Mouse (Mus musculus): ENCODE data around the gene Morn3. TPM values are rescaled to one million over a fixed set of nuclear protein-coding genes. Genes with fewer than 3 reads are reported as not detected.

The Morn3 gene
- not detected in 2 replicates for polyA plus RNA-seq (2012; rRNA removed)

DNA sequence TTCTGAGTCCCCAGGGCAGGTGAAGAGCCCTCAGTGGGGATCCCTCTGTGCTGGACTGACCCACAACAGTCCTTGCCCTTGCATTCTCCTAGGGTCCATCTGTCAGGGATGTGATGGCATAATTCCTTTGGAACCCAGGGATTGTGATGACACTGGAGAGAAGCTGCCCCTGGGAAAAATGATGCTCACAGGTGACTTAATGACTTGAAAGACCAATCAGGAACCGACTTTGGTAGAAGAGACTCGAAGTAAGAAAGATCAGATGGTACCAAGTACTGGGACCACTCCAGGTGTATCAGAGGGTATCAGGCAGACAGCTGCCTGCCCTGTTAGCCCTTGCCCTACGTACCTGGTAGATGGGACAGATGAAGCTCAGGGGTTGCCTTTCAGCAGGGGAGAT lies at the start of gene Morn3:
Morn3 (minus strand) TSS at position 101 of the 400 bp plus-strand sequence.
- Histone ChIP-seq H3K4me3 (ENCODE audit: low read depth, low read length) (no peak within 1 kb of the TSS), H3K36me3 (ENCODE audit: control insufficient read depth, insufficient read depth, low read length) (no peaks in the 10 kb centered on the region), H3K4me1 (ENCODE audit: control insufficient read depth, insufficient read depth, insufficient read length, low read length) (no peaks in the 10 kb centered on the region; the same call in 1 of the 2 replicates), H3K27me3 (ENCODE audit: control insufficient read depth, insufficient read depth, low read length) (no peaks in the 10 kb centered on the region), H3K27ac (ENCODE audit: insufficient read depth, low read depth, low read length) (no peak within 1 kb of the TSS)
- TF ChIP-seq CTCF (IDR thresholded peaks at IDR 0.05; ENCODE audit: extremely low read depth, insufficient read length, insufficient replicate concordance, low read depth, low read length) (no peak), POLR2A (IDR thresholded peaks at IDR 0.05; ENCODE audit: low read depth, low read length) (no peak)
- 72% methylated on average over 3 of the region's 3 CpGs for WGBS

GRCm38 (mm10) chr5:123096299-123096698 lies 49.5 kb upstream of the Morn3 start:
- TF ChIP-seq CTCF (IDR thresholded peaks at IDR 0.05; ENCODE audit: extremely low read depth, insufficient read length, insufficient replicate concordance, low read depth, low read length): no peak
- no peak for TF ChIP-seq POLR2A (IDR thresholded peaks at IDR 0.05; ENCODE audit: low read depth, low read length)
- Histone ChIP-seq H3K4me1 (ENCODE audit: control insufficient read depth, insufficient read depth, insufficient read length, low read length) (no peaks in the 10 kb centered on the region), H3K27ac (ENCODE audit: insufficient read depth, low read depth, low read length) (no peak overlapping the region), H3K4me3 (ENCODE audit: low read depth, low read length) (no peak overlapping the region), H3K36me3 (ENCODE audit: control insufficient read depth, insufficient read depth, low read length) (no peaks in the 10 kb centered on the region), H3K27me3 (ENCODE audit: control insufficient read depth, insufficient read depth, low read length) (no peaks in the 10 kb centered on the region)
- WGBS: 88% methylated on average over 8 of the region's 8 CpGs

DNA sequence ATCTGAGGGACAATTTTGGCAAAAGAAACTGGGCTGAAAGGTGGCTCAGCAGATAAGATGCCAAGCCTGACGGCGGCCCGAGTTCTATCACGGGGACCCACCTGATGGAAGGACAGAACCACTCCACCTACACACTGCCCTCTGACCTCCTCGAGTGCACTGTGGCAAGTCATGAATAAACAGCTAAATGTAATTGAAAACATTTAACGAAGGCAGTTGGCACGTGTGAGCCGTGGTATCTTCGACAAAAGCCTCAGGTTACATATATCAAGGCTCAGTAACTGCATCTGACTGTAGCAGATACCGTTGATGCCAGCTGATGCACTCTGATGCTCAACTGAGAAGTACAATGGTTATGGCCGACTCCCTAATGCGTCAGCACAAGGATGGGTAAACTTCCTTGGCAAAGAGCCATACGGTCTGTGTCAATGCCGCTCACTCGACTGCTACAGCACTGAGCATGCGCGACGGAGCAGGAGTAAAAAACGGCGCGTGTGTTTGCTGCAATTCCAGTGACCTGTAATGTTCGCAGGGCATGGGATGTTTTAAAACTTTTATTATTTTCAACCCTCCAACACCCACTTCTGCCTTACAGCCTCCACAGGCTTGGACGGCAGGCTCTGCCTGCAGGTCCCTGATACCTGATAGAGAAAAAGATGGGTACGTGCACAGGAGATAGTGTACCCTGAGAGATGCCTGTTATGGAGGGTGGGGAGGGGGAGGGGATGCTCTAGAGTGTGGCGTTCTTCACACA lies 47.6 kb upstream of the Morn3 start:
- no peaks in the 10 kb centered on the region for H3K36me3 ChIP-seq (ENCODE audit: control insufficient read depth, insufficient read depth, low read length)
- H3K27ac ChIP-seq (ENCODE audit: insufficient read depth, low read depth, low read length): no peak overlapping the region
- H3K27me3 ChIP-seq (ENCODE audit: control insufficient read depth, insufficient read depth, low read length): no peaks in the 10 kb centered on the region
- TF ChIP-seq CTCF (IDR thresholded peaks at IDR 0.05; ENCODE audit: extremely low read depth, insufficient read length, insufficient replicate concordance, low read depth, low read length): no peak
- TF ChIP-seq POLR2A (IDR thresholded peaks at IDR 0.05; ENCODE audit: low read depth, low read length): no peak
- H3K4me1 ChIP-seq (ENCODE audit: control insufficient read depth, insufficient read depth, insufficient read length, low read length): no peaks in the 10 kb centered on the region
- 77% methylated on average over 25 of the region's 25 CpGs for WGBS
- no peak overlapping the region for H3K4me3 ChIP-seq (ENCODE audit: low read depth, low read length)

DNA sequence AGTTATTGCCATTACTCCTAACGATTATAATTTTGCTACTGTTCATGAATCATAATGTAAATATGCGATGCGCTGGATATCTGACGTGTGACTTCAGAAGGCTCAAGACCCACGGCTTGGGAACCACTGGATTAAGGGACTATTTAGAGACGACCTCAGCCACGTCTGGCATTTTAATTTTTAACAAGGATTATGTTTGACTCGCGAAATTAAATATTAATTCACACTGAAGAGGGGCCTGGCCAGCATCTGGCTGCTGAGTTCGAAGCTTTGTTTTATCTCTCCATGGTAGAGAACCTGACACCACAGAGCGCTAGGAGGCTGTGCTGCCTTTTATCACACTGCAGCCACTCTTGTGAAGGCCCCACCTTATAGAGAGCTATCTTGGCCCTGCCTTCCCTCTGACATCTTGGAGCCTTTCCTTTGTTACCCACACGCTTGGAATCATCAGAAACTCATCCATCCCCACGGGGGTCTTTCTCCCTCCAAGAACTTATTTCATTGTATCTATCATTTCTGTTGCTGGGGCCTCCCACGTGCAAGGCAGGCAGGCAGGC lies 46.3 kb upstream of the Morn3 start:
- Histone ChIP-seq H3K27ac (ENCODE audit: insufficient read depth, low read depth, low read length) (no peak overlapping the region), H3K4me3 (ENCODE audit: low read depth, low read length) (no peak overlapping the region), H3K27me3 (ENCODE audit: control insufficient read depth, insufficient read depth, low read length) (no peaks in the 10 kb centered on the region), H3K36me3 (ENCODE audit: control insufficient read depth, insufficient read depth, low read length) (no peaks in the 10 kb centered on the region), H3K4me1 (ENCODE audit: control insufficient read depth, insufficient read depth, insufficient read length, low read length) (no peaks in the 10 kb centered on the region)
- TF ChIP-seq POLR2A (IDR thresholded peaks at IDR 0.05; ENCODE audit: low read depth, low read length) (no peak), CTCF (IDR thresholded peaks at IDR 0.05; ENCODE audit: extremely low read depth, insufficient read length, insufficient replicate concordance, low read depth, low read length) (no peak)
- 73% methylated on average over 14 of the region's 14 CpGs for WGBS

- TF ChIP-seq CTCF (IDR thresholded peaks at IDR 0.05; ENCODE audit: extremely low read depth, insufficient read length, insufficient replicate concordance, low read depth, low read length) (no peak), POLR2A (IDR thresholded peaks at IDR 0.05; ENCODE audit: low read depth, low read length) (no peak)
- 65% methylated on average over 10 of the region's 10 CpGs for WGBS
- Histone ChIP-seq H3K27me3 (ENCODE audit: control insufficient read depth, insufficient read depth, low read length) (no peaks in the 10 kb centered on the region), H3K36me3 (ENCODE audit: control insufficient read depth, insufficient read depth, low read length) (no peaks in the 10 kb centered on the region), H3K4me1 (ENCODE audit: control insufficient read depth, insufficient read depth, insufficient read length, low read length) (no peaks in the 10 kb centered on the region), H3K4me3 (ENCODE audit: low read depth, low read length) (no peak overlapping the region), H3K27ac (ENCODE audit: insufficient read depth, low read depth, low read length) (no peak overlapping the region)
These were observed 43.9 kb upstream of the Morn3 start for GRCm38 (mm10) chr5:123090560-123091306.

DNA sequence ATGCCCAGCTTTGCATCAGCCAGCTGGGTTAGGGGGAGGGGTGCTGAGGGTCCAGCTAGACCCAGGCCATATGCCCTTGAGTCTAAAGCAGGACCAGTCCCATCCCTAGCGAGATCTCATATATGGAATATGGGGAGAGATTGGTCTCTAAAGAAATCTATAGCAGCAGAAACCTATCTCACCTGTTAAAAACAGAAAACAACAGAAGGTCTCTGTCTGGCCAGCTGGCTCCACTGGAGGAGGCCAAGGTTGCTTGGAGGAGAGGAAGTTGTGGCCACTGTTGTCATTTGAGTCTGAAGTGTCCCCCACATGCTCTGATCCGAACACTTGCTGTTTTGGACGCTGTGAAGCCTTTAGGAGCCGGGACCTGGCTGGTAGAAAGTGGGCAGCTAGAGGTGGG lies 42.0 kb upstream of the Morn3 start:
- TF ChIP-seq POLR2A (IDR thresholded peaks at IDR 0.05; ENCODE audit: low read depth, low read length) (no peak), CTCF (IDR thresholded peaks at IDR 0.05; ENCODE audit: extremely low read depth, insufficient read length, insufficient replicate concordance, low read depth, low read length) (no peak)
- Histone ChIP-seq H3K27me3 (ENCODE audit: control insufficient read depth, insufficient read depth, low read length) (no peaks in the 10 kb centered on the region), H3K27ac (ENCODE audit: insufficient read depth, low read depth, low read length) (no peak overlapping the region), H3K4me3 (ENCODE audit: low read depth, low read length) (no peak overlapping the region), H3K4me1 (ENCODE audit: control insufficient read depth, insufficient read depth, insufficient read length, low read length) (no peaks in the 10 kb centered on the region), H3K36me3 (ENCODE audit: control insufficient read depth, insufficient read depth, low read length) (no peaks in the 10 kb centered on the region)
- WGBS: 90% methylated on average over 4 of the region's 4 CpGs

GRCm38 (mm10) chr5:123086501-123086900 lies 39.7 kb upstream of the Morn3 start:
- Histone ChIP-seq H3K27me3 (ENCODE audit: control insufficient read depth, insufficient read depth, low read length) (no peaks in the 10 kb centered on the region), H3K4me3 (ENCODE audit: low read depth, low read length) (no peak overlapping the region), H3K36me3 (ENCODE audit: control insufficient read depth, insufficient read depth, low read length) (no peaks in the 10 kb centered on the region), H3K4me1 (ENCODE audit: control insufficient read depth, insufficient read depth, insufficient read length, low read length) (no peaks in the 10 kb centered on the region), H3K27ac (ENCODE audit: insufficient read depth, low read depth, low read length) (no peak overlapping the region)
- TF ChIP-seq CTCF (IDR thresholded peaks at IDR 0.05; ENCODE audit: extremely low read depth, insufficient read length, insufficient replicate concordance, low read depth, low read length) (no peak), POLR2A (IDR thresholded peaks at IDR 0.05; ENCODE audit: low read depth, low read length) (no peak)
- WGBS: 57% methylated on average over 2 of the region's 2 CpGs
